Mouse (Mus musculus) kidney, adult 18-20 months (tissue): ENCODE data around the gene Adad2.

Experiments
- DNase-seq: peaks from one replicate; pipeline ENCODE4 v3.0.0; 2021

Gene Adad2

GRCm38 (mm10) chr8:119617586-119617985, 5.0 kb downstream of the Adad2 start:
- DNase-seq: no peak

GRCm38 (mm10) chr8:119618887-119619286, 6.3 kb downstream of the Adad2 start:
- no peak for DNase-seq

GRCm38 (mm10) chr8:119620116-119620840, 7.7 kb downstream of the Adad2 start:
- DNase-seq: no peak

- no peak for DNase-seq
Measured at GRCm38 (mm10) chr8:119620848-119621465, 8.4 kb downstream of the Adad2 start.

GRCm38 (mm10) chr8:119622555-119622954, 10.0 kb downstream of the Adad2 start:
- no peak for DNase-seq

- no peak for DNase-seq
Measured at GRCm38 (mm10) chr8:119623061-119623460, 10.5 kb downstream of the Adad2 start.

GRCm38 (mm10) chr8:119623744-119624143, 11.2 kb downstream of the Adad2 start:
- no peak for DNase-seq

GRCm38 (mm10) chr8:119624916-119625315, 12.4 kb downstream of the Adad2 start:
- DNase-seq: no peak

- DNase-seq: no peak
Measured at GRCm38 (mm10) chr8:119625788-119626187, 13.2 kb downstream of the Adad2 start.

GRCm38 (mm10) chr8:119627199-119627598, 14.7 kb downstream of the Adad2 start:
- no peak for DNase-seq

GRCm38 (mm10) chr8:119627613-119628359, 15.2 kb downstream of the Adad2 start:
- DNase-seq: no peak

- DNase-seq: no peak
Measured at GRCm38 (mm10) chr8:119630841-119631240, 18.3 kb downstream of the Adad2 start.

- no peak for DNase-seq
Measured at GRCm38 (mm10) chr8:119632246-119632645, 19.7 kb downstream of the Adad2 start.

- DNase-seq: no peak
Measured at GRCm38 (mm10) chr8:119632909-119633308, 20.4 kb downstream of the Adad2 start.

- DNase-seq: peak; percentile 26
Measured at GRCm38 (mm10) chr8:119634616-119635336, 22.2 kb downstream of the Adad2 start.

- DNase-seq: peak; percentile 14
Measured at GRCm38 (mm10) chr8:119635378-119635777, 22.8 kb downstream of the Adad2 start, which contains the start of gene Kcng4. Kcng4 (minus strand) TSS chr8:119635680.

GRCm38 (mm10) chr8:119635958-119636357, 23.4 kb downstream of the Adad2 start:
- DNase-seq: no peak

- no peak for DNase-seq
Measured at GRCm38 (mm10) chr8:119636766-119637165, 24.2 kb downstream of the Adad2 start.

GRCm38 (mm10) chr8:119637381-119637780, 24.8 kb downstream of the Adad2 start:
- DNase-seq: no peak

- DNase-seq: no peak
Measured at GRCm38 (mm10) chr8:119638261-119638660, 25.7 kb downstream of the Adad2 start.

- no peak for DNase-seq
Measured at GRCm38 (mm10) chr8:119639798-119640197, 27.3 kb downstream of the Adad2 start.

GRCm38 (mm10) chr8:119641058-119641457, 28.5 kb downstream of the Adad2 start:
- no peak for DNase-seq

- DNase-seq: no peak
Measured at GRCm38 (mm10) chr8:119642960-119643359, 30.4 kb downstream of the Adad2 start.
